Mouse (Mus musculus): ENCODE data around the gene Myo1a.
A peak's percentile ranks its signal among the peaks of the same experiment; 100 is the strongest.

Myo1a gene

DNA sequence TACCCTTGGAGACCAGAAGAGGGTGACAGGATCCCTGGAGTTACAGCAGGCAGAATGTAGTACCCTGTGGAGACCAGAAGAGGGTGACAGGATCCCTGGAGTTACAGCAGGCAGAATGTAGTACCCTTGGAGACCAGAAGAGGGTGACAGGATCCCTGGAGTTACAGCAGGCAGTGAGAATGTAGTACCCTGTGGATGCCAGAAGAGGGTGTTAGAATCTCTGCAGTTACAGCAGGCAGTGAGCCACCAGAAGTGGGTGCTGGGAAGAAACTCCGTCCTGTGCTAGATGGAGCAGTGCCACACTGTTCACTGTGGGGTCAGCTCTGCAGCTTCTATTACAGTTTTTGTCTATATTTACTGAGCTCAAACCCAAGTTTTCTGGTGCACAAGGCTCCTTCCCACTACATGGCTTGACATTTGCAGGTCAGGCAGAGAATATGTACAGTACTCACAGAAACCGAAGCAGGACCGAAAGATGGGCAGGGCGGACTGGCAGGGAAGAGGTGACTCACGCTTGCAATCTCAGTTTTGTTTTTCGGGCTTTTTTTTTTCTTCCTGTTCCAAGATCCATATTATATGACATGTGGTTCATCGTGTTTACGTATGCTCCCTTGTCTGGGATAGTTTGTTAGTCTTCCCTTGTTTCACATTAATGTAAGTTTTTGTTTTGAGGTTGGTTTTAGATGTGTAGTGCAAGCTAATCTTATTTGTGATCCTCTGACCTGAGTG lies 30.0 kb upstream of the Myo1a start:
- peak; percentile 77 to 82 for DNase-seq (ENCODE audit: low spot score in 2 of 2)

- DNase-seq (ENCODE audit: low spot score in 2 of 2) = no peak
Measured at GRCm38 (mm10) chr10:127675859-127676398, 29.0 kb upstream of the Myo1a start.

GRCm38 (mm10) chr10:127676691-127677548 lies 28.1 kb upstream of the Myo1a start:
- peak; percentile 89 to 92 for DNase-seq (ENCODE audit: low spot score in 2 of 2)

- DNase-seq (ENCODE audit: low spot score in 2 of 2) = peak; percentile 63 to 72
Measured at GRCm38 (mm10) chr10:127677591-127678336, 27.2 kb upstream of the Myo1a start.

DNA sequence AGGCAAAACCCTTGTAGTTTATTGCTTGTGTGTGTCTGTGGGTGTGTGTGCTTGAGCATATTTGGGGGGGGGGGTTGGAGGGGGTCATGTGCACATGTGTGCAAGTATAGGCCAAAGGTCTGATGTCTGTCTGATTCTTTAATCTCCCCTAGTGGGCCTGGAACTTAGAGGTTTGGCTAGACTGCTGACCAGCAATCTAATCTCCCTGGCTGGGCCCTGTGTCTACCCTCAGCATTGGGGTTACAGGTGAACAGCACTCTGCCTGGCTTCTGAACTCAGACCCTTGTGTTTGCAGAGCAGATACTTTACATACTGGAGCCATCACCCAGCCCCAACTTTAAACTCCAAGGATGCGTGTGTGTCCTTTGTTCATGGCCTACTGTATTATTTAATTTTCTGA lies 25.8 kb upstream of the Myo1a start:
- no peak for DNase-seq (ENCODE audit: low spot score in 2 of 2)

DNA sequence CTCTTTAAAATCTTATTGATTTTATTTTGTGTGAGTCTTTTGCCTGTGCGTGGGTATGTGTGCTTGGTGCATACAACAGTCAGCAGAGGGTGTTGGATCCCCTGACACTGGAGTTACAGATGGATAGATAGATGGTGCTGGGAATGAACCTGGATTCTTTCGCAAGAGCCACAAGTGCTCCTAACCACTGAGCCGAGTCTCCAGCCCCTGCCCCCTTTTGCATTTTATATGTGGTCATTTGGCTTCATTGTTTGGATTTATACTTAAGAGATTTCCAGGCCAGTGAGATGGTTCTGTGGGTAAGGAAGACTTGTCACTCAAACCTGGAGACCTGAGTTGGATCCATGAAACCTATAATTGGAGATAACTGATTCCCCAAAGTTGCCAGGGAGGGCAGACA lies 25.1 kb upstream of the Myo1a start:
- DNase-seq (ENCODE audit: low spot score in 2 of 2) = no peak

DNA sequence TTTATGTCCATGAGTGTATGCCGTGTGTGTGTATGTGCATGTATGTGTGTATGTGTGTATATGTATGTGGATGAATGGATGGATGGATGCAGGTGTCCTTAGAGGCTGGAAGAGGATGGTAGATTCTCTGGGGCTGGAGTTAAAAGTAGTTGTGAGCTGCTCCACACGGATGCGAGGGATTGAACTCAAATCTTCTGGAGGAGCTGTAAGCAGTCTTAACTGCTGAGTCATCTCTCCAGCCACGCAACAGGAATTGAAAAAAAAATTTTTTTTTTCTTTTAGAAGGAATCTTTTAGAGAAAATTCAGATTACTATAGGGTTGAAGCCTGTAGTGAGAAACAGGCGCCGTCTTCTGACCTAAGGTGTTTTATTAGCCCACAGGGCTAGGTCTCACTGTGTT lies 22.1 kb upstream of the Myo1a start:
- DNase-seq (ENCODE audit: low spot score in 2 of 2) = no peak

DNA sequence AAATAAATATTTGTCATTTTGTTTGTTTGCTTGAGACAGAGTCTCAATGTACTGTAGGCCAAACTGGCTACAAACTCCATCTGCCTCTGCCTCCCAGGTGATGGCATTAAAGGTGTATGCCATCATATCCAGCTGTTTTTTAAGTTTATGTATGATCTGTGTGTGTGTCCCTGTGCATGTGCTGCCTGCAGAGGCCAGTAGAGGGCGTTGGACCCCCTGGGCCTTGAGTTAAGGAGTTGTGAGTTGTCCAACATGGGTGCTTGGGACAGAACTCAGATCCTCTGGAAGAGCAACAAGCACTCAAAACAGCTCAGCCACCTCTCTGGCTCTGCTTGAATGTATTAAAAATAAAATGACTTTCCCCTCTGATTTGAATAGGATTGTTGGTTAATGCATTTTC lies 13.9 kb upstream of the Myo1a start:
- DNase-seq (ENCODE audit: low spot score in 2 of 2) = no peak

- no peak for DNase-seq (ENCODE audit: low spot score in 2 of 2)
Measured at GRCm38 (mm10) chr10:127694636-127695035, 10.3 kb upstream of the Myo1a start.

DNA sequence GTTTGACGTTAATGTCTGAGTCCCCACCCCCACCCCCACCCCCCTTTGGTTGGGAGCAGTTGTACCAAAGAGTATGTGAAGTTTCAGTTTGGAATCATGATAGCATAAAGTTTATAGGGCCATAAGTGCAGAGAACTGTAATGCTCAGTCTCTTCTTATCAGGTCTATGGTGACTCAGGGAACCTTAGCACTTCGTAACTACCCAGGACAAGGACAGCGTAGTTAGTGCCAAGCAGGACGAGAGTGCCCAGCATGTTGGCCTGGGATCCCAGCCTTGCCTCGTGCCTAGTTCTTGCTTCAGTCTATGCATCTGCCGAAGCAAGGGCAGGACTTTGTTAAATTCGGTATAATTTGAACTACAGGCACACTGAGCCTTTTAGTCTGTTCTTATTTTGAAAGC lies 9.2 kb upstream of the Myo1a start:
- no peak for DNase-seq (ENCODE audit: low spot score in 2 of 2)

- no peak for DNase-seq (ENCODE audit: low spot score in 2 of 2)
Measured at GRCm38 (mm10) chr10:127698966-127699365, 6.0 kb upstream of the Myo1a start.

DNA sequence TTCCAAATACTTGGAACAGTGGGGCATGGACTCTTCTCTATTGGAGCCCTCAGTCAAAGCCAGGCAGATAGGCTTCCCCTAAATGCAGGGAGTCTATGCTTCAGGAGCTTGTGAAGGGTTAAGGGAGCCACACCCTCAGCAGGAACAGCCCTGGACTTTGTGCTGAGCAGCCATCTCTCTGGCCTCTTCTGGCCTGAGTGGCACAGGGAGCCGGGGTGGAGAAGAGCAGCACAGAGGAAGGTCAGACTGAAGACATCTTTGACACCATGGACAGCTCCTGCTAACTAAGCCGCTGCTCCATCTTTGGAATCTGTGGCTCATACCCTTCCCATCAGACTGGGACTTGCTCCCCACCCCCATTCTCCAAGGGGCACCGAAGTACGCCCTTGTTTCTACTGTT lies 1.7 kb upstream of the Myo1a start:
- no peak for DNase-seq (ENCODE audit: low spot score in 2 of 2)

DNA sequence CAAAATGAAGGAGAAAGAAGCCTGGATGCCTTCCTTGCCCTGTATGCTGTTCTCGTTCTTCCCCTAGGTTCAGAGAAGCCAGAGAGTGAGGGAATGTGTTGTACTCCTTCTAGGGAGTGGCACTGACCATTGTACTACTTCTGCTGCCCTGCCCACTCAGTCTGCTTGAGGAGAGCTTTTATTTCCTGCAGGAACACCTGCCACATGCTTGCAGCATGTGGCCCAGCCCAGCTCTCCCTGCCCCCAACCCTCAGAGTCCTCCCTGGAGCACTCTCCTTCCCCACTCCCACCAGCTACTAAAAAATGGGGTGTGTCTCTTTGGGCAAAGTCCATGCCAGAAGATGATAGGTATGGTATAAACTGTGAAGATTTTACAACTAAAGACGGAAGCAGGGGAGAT lies 677 bp upstream of the Myo1a start:
- DNase-seq (ENCODE audit: low spot score in 2 of 2) = no peak

GRCm38 (mm10) chr10:127705783-127706182 lies 813 bp downstream of the Myo1a start:
- DNase-seq (ENCODE audit: low spot score in 2 of 2) = no peak

- no peak for DNase-seq (ENCODE audit: low spot score in 2 of 2)
Measured at GRCm38 (mm10) chr10:127707721-127708120, 2.8 kb downstream of the Myo1a start.

GRCm38 (mm10) chr10:127708850-127709370 lies 3.9 kb downstream of the Myo1a start:
- DNase-seq (ENCODE audit: low spot score in 2 of 2) = no peak

GRCm38 (mm10) chr10:127710331-127710730 lies 5.4 kb downstream of the Myo1a start:
- no peak for DNase-seq (ENCODE audit: low spot score in 2 of 2)

DNA sequence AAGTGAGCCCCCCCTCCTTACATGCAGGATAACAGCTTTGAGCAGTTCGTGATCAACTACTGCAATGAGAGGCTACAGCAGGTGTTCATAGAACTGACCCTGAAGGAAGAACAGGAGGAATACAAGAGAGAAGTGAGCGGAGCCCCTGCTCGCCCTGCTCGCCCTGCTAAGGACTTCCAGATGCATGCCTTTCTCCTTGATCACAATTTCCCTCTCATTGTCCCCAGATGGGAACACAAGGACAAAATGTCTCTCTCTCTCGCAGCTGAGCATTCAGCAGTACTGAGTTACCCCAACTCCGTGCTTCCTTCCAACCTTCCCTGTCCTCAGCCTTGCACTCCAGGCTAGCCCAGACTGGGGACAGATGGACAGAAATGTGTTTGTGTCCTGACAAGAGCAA lies 7.8 kb downstream of the Myo1a start:
- DNase-seq (ENCODE audit: low spot score in 2 of 2) = no peak

DNA sequence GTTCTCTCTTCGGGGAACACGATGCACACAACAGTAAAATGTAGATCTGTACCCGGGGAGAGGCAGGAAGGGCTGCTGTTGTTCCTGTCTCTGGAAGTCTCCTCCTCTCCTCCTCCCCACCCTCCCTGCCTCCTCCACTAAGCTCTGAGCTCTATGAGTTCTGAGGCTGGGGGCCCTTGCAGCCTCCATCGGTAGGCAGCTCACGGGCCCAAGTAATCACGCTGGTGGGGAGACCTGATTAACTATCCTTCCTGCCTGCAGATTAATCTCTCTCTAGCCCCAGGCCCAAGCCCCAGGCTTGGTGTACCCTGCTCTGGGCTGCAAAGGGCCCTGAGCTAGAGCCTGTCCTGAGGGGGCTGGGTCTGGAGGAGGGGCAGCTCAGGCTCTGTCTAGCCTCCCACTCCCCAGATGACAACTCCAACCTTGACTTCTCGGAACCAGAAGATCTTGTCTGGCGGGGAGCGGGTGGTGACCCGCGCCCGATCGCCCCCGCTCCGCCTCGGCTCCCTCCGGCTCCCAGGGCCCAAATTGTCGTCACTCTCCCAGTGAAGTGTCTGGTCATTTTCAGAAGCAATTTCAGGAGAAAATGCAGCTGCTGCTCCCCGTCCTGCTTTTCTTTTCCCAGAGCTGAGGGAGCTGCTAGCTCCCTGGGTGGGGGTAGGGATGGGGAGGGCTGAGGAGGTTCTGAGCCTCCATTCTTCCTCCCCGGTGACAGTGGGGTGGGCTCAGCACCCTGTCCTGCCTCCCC lies 16.9 kb downstream of the Myo1a start:
- DNase-seq (ENCODE audit: low spot score in 2 of 2) = no peak

DNA sequence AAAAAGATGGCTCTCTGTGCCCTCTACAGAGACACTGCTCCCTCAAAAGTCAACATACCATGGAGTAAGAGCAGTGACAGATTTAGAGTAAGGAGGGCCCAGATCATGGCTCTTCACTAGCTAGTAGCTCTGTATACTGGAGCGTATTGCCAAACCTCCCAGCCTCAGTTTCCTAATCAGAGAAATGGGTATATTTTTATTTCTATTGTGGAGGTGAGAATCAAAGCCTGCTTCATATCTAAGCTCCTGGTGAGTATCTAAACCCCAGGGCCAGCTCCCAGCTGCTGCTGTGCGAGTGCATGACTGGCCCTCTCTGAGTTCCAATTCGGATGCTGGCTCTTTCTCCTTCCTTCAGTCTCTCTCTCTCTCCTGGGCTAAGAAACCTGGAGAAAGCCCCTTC lies 19.2 kb downstream of the Myo1a start, which contains the start of gene Tac2:
TSS of gene Tac2 (plus strand) at position 301 of the 400 bp plus-strand sequence.
- no peak for DNase-seq (ENCODE audit: low spot score in 2 of 2)

GRCm38 (mm10) chr10:127725136-127725535 lies 20.2 kb downstream of the Myo1a start:
- no peak for DNase-seq (ENCODE audit: low spot score in 2 of 2)
